Mouse (Mus musculus): ENCODE data around the gene Ginm1. TPM values are rescaled to one million over a fixed set of nuclear protein-coding genes. Genes with fewer than 3 reads are reported as not detected.

Ginm1 gene
- polyA plus RNA-seq (2016; fragmentation: Nextera tagmentation; extraction: Ambion mirVana) = 72.4 and 74.5 TPM in 2 replicates

DNA sequence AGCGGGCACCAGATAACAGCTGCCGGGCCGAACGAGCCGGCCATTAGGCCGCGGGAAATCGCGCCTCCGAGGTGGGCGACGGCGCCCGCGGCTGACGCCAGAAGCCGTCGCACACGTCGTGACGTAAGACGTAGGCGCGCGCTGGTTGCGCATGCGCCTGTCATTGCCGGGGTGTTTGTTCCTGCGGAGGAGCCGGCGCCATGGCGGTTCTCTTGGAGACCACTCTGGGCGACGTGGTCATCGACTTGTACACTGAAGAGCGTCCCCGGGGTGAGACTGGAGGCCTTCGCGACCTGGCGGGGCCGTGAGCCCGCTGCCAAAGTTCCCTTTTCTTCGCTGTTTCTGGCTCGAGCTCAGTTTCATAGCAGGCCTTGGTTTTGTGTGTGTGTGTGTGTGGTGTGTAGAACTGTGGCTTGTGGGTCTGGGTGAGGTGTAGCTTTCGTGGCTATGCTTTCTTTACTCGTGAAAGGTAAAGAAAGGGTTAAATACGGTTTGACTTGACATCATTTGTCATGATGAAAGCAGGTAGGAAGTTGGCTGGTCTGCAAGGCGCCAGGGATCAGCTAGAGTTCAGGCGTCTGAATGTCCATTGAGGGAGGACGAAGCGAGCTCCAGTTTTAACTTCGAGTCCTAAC, at the start of gene Ginm1, which contains the start of gene Ppil4:
TSS of gene Ginm1 (minus strand) at position 74 of the 635 bp plus-strand sequence.
TSS of gene Ppil4 (plus strand) at position 141 of the 635 bp plus-strand sequence.
- peak; percentile 93 for DNase-seq (ENCODE audit: low spot score)
- peak within 1 kb of the TSS; percentile 93 for H3K27ac ChIP-seq
- H3K4me3 ChIP-seq = peak within 1 kb of the TSS; percentile 79
- WGBS = under 1% methylated on average over 52 of the region's 52 CpGs
- H3K4me1 ChIP-seq = peaks cover 9% of the 10 kb centered on the region
- no peaks in the 10 kb centered on the region for H3K27me3 ChIP-seq (ENCODE audit: insufficient read depth, poor library complexity, severe bottlenecking)
- no peaks in the 10 kb centered on the region for H3K9me3 ChIP-seq
- H3K36me3 ChIP-seq = peaks cover 39% of the 10 kb centered on the region

GRCm38 (mm10) chr10:7841571-7842080, 49.0 kb upstream of the Ginm1 start:
- 23% methylated on average over 14 of the region's 14 CpGs for WGBS
- H3K4me3 ChIP-seq = peak overlapping the region; percentile 41; the same call in 1 of the 2 replicates

GRCm38 (mm10) chr10:7840785-7841184, 48.2 kb upstream of the Ginm1 start:
- H3K4me1 ChIP-seq = peaks cover 20% of the 10 kb centered on the region
- WGBS = 67% methylated on average over 3 of the region's 3 CpGs
- no peak overlapping the region for H3K4me3 ChIP-seq
- no peaks in the 10 kb centered on the region for H3K9me3 ChIP-seq
- H3K27ac ChIP-seq = peak overlapping the region; percentile 48; the same call in 1 of the 2 replicates
- peak; percentile 25 for DNase-seq (ENCODE audit: low spot score)
- H3K36me3 ChIP-seq = no peaks in the 10 kb centered on the region
- H3K27me3 ChIP-seq (ENCODE audit: insufficient read depth, poor library complexity, severe bottlenecking) = no peaks in the 10 kb centered on the region

More at GRCm38 (mm10) chr10:7841571-7842080, 49.0 kb upstream of the Ginm1 start:
- Histone ChIP-seq H3K4me1 (peaks cover 20% of the 10 kb centered on the region), H3K9me3 (no peaks in the 10 kb centered on the region), H3K27ac (peak overlapping the region; percentile 48; the same call in 1 of the 2 replicates), H3K36me3 (no peaks in the 10 kb centered on the region), H3K27me3 (ENCODE audit: insufficient read depth, poor library complexity, severe bottlenecking) (no peaks in the 10 kb centered on the region)
- DNase-seq (ENCODE audit: low spot score) = peak; percentile 76

GRCm38 (mm10) chr10:7840353-7840733, 47.7 kb upstream of the Ginm1 start:
- Histone ChIP-seq H3K9me3 (no peaks in the 10 kb centered on the region), H3K4me1 (peaks cover 20% of the 10 kb centered on the region), H3K27ac (no peak overlapping the region), H3K27me3 (ENCODE audit: insufficient read depth, poor library complexity, severe bottlenecking) (no peaks in the 10 kb centered on the region), H3K4me3 (no peak overlapping the region), H3K36me3 (no peaks in the 10 kb centered on the region)
- WGBS = 77% methylated on average over 2 of the region's 2 CpGs
- DNase-seq (ENCODE audit: low spot score) = no peak

DNA sequence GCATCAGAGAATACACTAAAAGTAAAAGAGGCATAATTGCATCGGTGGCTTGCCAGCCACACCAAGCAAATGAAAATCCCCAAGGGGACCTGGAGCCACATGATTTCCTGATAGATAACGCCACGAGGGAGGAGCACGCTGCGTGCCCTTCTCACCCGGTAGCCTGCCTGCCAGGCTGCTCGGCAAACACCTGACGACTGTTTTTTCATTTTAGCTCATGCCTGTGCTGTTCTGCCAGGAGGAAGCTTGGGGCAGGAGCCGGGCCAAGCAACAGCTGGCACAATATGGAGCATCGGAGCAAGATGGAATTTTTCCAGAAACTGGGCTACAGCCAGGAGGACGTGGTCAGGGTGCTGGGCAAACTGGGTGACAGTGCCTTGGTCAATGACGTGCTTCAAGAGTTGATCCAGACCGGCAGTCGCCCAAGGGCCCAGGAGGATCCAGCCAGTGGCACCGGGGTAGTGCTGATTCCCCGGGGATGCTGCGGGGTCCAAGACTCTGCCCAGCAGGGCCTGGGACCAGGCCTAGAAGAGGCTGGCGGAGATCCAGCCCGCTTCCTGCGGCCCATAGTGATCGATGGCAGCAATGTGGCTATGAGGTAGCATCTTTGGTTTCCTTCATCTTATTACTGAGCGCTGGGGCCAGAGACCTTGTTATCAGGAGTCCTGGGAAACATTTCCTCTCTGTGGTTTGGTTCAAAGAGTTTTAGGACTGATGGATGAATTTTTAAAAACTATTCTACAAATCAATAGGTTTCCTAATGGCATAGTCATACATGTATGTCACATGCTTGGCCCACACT, 47.1 kb upstream of the Ginm1 start:
- H3K4me1 ChIP-seq = peaks cover 20% of the 10 kb centered on the region
- peak; percentile 58 for DNase-seq (ENCODE audit: low spot score)
- no peaks in the 10 kb centered on the region for H3K9me3 ChIP-seq
- no peaks in the 10 kb centered on the region for H3K36me3 ChIP-seq
- no peak overlapping the region for H3K27ac ChIP-seq
- H3K27me3 ChIP-seq (ENCODE audit: insufficient read depth, poor library complexity, severe bottlenecking) = no peaks in the 10 kb centered on the region
- no peak overlapping the region for H3K4me3 ChIP-seq
- 83% methylated on average over 22 of the region's 22 CpGs for WGBS

DNA sequence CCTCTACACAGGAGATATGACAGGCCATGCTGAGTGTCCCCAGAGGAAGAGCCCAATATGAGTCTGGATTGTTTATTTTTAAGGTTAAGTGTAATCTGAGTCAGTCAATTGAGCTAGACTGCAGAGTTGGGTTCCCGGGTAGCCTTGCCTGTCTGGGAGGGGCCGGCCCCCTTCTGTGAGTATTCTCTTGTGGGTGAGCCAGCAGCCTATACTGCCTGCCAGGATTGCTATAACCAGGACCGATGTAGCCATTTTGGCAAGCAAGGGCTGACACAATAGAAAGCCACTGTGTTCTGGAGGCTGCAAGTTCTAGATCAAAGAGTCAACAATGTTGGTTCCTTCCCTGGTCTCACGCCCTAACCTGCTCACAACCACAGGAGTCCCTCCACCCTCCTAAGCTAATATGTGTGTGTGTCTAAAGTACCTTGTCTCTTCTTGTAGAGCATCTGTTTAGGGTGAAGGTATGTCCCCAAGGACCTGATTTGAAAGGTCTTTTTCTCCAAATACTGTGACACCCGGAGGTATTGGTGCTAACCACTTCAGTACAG, 46.3 kb upstream of the Ginm1 start:
- Histone ChIP-seq H3K4me3 (no peak overlapping the region), H3K27me3 (ENCODE audit: insufficient read depth, poor library complexity, severe bottlenecking) (no peaks in the 10 kb centered on the region), H3K36me3 (no peaks in the 10 kb centered on the region), H3K9me3 (no peaks in the 10 kb centered on the region), H3K4me1 (peaks cover 20% of the 10 kb centered on the region), H3K27ac (no peak overlapping the region)
- WGBS = 82% methylated on average over 5 of the region's 5 CpGs
- no peak for DNase-seq (ENCODE audit: low spot score)

GRCm38 (mm10) chr10:7838036-7838435, 45.4 kb upstream of the Ginm1 start:
- Histone ChIP-seq H3K4me1 (peaks cover 20% of the 10 kb centered on the region), H3K27me3 (ENCODE audit: insufficient read depth, poor library complexity, severe bottlenecking) (no peaks in the 10 kb centered on the region), H3K36me3 (no peaks in the 10 kb centered on the region), H3K27ac (no peak overlapping the region), H3K4me3 (no peak overlapping the region), H3K9me3 (no peaks in the 10 kb centered on the region)
- WGBS = 89% methylated on average over 8 of the region's 8 CpGs
- no peak for DNase-seq (ENCODE audit: low spot score)

- Histone ChIP-seq H3K36me3 (no peaks in the 10 kb centered on the region), H3K4me1 (peaks cover 23% of the 10 kb centered on the region), H3K4me3 (no peak overlapping the region), H3K27me3 (ENCODE audit: insufficient read depth, poor library complexity, severe bottlenecking) (no peaks in the 10 kb centered on the region), H3K27ac (no peak overlapping the region), H3K9me3 (no peaks in the 10 kb centered on the region)
- WGBS = 88% methylated on average over 8 of the region's 8 CpGs
- DNase-seq (ENCODE audit: low spot score) = no peak
These were observed 44.8 kb upstream of the Ginm1 start for GRCm38 (mm10) chr10:7837446-7837845.

DNA sequence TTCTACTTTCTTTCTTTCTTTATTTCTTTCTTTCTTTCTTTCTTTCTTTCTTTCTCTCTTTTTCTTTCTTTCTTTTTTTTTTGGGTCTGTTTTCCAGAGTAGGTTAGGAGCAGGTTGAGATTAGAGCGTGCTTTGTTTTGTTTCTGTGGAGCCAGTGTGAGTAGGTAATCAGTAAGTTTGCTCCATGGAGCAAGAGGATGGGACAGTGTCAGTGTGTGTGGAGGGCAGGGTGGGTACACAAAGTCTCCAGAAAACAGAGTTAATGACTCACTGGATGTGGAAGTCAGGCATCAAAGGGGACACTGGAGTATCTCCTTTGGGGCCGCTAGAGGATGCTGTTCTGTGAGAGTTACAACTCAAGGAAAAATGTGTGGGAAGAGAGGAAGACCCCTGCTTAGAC, 44.3 kb upstream of the Ginm1 start:
- no peak for DNase-seq (ENCODE audit: low spot score)
- Histone ChIP-seq H3K36me3 (no peaks in the 10 kb centered on the region), H3K27me3 (ENCODE audit: insufficient read depth, poor library complexity, severe bottlenecking) (no peaks in the 10 kb centered on the region), H3K4me1 (peaks cover 25% of the 10 kb centered on the region), H3K4me3 (no peak overlapping the region), H3K27ac (no peak overlapping the region), H3K9me3 (no peaks in the 10 kb centered on the region)
- WGBS = 56% methylated on average over 2 of the region's 2 CpGs

- DNase-seq (ENCODE audit: low spot score) = no peak
- Histone ChIP-seq H3K36me3 (no peaks in the 10 kb centered on the region), H3K4me1 (peaks cover 14% of the 10 kb centered on the region), H3K4me3 (no peak overlapping the region), H3K9me3 (no peaks in the 10 kb centered on the region), H3K27ac (no peak overlapping the region), H3K27me3 (ENCODE audit: insufficient read depth, poor library complexity, severe bottlenecking) (no peaks in the 10 kb centered on the region)
- WGBS = 64% methylated on average over 10 of the region's 10 CpGs
These were observed 42.1 kb upstream of the Ginm1 start for GRCm38 (mm10) chr10:7834671-7835225.

GRCm38 (mm10) chr10:7833377-7834165, 40.9 kb upstream of the Ginm1 start:
- DNase-seq (ENCODE audit: low spot score) = no peak
- Histone ChIP-seq H3K4me1 (peaks cover 10% of the 10 kb centered on the region), H3K27ac (no peak overlapping the region), H3K4me3 (no peak overlapping the region), H3K36me3 (no peaks in the 10 kb centered on the region), H3K27me3 (ENCODE audit: insufficient read depth, poor library complexity, severe bottlenecking) (no peaks in the 10 kb centered on the region), H3K9me3 (no peaks in the 10 kb centered on the region)
- 71% methylated on average over 9 of the region's 9 CpGs for WGBS

DNA sequence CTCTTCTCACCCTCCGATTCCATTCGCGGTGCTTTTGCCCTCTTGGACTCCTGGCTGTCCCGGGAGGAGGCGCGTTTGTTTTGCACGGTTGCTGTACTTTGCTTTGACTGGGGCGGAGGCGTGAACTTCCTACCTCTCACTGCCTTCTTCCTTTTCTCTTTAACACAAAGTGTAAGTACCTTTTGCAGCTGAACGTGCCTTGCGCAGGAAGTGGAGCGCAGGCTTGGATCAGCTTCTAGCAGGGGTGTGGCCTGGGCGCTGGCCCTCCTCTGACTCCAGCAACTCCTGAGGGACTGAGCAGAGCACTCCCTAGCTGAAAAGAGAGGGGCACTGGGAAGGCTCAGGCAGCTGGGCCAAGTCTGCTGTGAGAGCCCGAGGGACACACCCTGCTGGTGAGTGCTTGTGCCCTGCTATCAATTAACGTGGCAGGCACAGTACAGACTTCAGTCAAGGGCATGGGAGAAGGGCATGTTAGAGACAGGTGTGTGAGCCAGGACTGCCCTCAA, 39.6 kb upstream of the Ginm1 start, which contains the start of gene Zc3h12d:
TSS of gene Zc3h12d (plus strand) at position 300 of the 506 bp plus-strand sequence.
- under 1% methylated on average over 15 of the region's 15 CpGs for WGBS
- no peak for DNase-seq (ENCODE audit: low spot score)

More for the DNA sequence above, 39.6 kb upstream of the Ginm1 start, which contains the start of gene Zc3h12d:
- Histone ChIP-seq H3K4me1 (peaks cover 10% of the 10 kb centered on the region), H3K4me3 (peak within 1 kb of the TSS; percentile 55), H3K27me3 (ENCODE audit: insufficient read depth, poor library complexity, severe bottlenecking) (no peaks in the 10 kb centered on the region), H3K36me3 (no peaks in the 10 kb centered on the region), H3K27ac (peak within 1 kb of the TSS; percentile 52), H3K9me3 (no peaks in the 10 kb centered on the region)

Measured in heart, embryonic 10.5 days (tissue).